Mouse (Mus musculus): ENCODE measurements around the gene Sectm1b. TPM values are rescaled to one million over a fixed set of nuclear protein-coding genes. Genes with fewer than 3 reads are reported as not detected.
"Not testable (repeated sequence)": the region's sequence is repeated elsewhere in the genome, so short reads cannot be mapped to it uniquely, and the experiment has no call there.

Gene Sectm1b
- polyA plus RNA-seq, 1 experiment from 2014 or later: 1.2 TPM

GRCm38 (mm10) chr11:121067895-121068294, 4.5 kb upstream of the Sectm1b start:
- Histone ChIP-seq H3K4me2 (replicated peaks) (no peak overlapping the region), H3K36me3 (no peaks in the 10 kb centered on the region), H3K27ac (replicated peaks) (no peak overlapping the region), H3K4me3 (replicated peaks) (no peak overlapping the region), H3K9me3 (replicated peaks) (no peaks in the 10 kb centered on the region), H3K9ac (no peak overlapping the region), H3K4me1 (0 out of 2 replicates have a peak, but pooled peaks cover 3% of the 10 kb centered on the region), H3K27me3 (no peaks in the 10 kb centered on the region)
- 87% methylated on average over 2 of the region's 2 CpGs for WGBS
- ATAC-seq (ENCODE audit: insufficient number of reproducible peaks, low FRiP score, low TSS enrichment, low read depth): no peak

GRCm38 (mm10) chr11:121064197-121064596, 828 bp upstream of the Sectm1b start:
- H3K4me3 ChIP-seq (replicated peaks): no peak overlapping the region
- H3K4me1 ChIP-seq: peaks cover 13% of the 10 kb centered on the region; the same call in 1 of the 2 replicates
- H3K27me3 ChIP-seq: no peaks in the 10 kb centered on the region
- no peak for ATAC-seq (ENCODE audit: insufficient number of reproducible peaks, low FRiP score, low TSS enrichment, low read depth)
- H3K9ac ChIP-seq: no peak overlapping the region
- H3K36me3 ChIP-seq: no peaks in the 10 kb centered on the region
- no peaks in the 10 kb centered on the region for H3K9me3 ChIP-seq (replicated peaks)
- H3K4me2 ChIP-seq (replicated peaks): no peak overlapping the region
- WGBS: 78% methylated on average over 3 of the region's 3 CpGs
- no peak overlapping the region for H3K27ac ChIP-seq (replicated peaks)

DNA sequence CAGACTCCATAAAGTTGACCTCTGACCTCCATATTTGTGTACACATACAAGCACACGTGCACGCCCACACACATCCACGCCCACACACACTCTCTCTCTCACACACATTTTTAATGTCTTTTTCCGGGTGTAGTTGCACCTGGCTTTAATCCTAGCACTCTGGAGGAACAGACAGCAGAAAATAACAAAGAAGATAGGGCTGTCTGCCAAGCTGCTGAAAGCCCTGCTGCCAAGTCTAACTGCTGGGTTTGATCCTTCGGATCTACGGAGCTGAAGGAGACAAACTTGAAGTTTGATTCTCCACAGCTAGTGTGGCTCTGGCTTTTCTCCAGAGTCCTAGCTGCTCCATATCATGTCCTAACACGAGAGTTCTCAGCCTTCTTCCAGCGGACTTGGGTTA, 1.8 kb downstream of the Sectm1b start:
- no peak for ATAC-seq (ENCODE audit: insufficient number of reproducible peaks, low FRiP score, low TSS enrichment, low read depth)
- Histone ChIP-seq H3K4me1 (peaks cover 10% of the 10 kb centered on the region; the same call in 1 of the 2 replicates), H3K9ac (no peak overlapping the region), H3K4me3 (replicated peaks) (no peak overlapping the region), H3K27ac (replicated peaks) (peak overlapping the region; percentile 13; the same call in 1 of the 2 replicates), H3K27me3 (no peaks in the 10 kb centered on the region), H3K4me2 (replicated peaks) (no peak overlapping the region), H3K36me3 (no peaks in the 10 kb centered on the region), H3K9me3 (replicated peaks) (no peaks in the 10 kb centered on the region)
- WGBS: 39% methylated on average over 8 of the region's 8 CpGs

DNA sequence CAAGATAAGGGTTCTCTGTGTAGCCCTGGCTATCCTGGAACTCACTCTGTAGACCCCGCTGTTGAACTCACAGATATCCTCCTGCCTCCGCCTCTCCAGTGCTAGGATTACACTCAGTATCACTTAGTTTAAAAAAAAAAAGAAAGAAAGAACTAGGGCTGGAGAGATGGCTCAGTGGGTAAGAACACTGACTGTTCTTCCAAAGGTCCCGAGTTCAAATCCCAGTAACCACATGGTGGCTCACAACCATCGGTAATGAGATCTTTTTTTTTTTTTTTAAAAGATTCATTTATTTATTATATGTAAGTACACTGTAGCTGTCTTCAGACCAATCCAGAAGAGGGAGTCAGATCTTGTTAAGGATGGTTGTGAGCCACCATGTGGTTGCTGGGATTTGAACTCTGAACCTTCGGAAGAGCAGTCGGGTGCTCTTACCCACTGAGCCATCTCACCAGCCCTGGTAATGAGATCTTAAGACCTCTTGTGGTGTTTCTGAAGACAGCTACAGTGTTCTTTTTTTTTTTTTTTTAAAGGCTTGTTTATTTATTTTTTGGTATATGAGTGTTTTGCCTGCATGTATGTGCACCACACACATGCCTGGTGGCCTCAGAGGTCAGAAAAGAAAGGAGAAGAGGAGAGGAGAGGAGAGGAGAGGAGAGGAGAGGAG, 2.8 kb downstream of the Sectm1b start:
- not testable (repeated sequence) for H3K4me3 ChIP-seq (replicated peaks); H3K27ac ChIP-seq (replicated peaks); H3K36me3 ChIP-seq; H3K4me2 ChIP-seq (replicated peaks); H3K9ac ChIP-seq; H3K9me3 ChIP-seq (replicated peaks); H3K27me3 ChIP-seq; ATAC-seq (ENCODE audit: insufficient number of reproducible peaks, low FRiP score, low TSS enrichment, low read depth)
- H3K4me1 ChIP-seq: peaks cover 14% of the 10 kb centered on the region; the same call in 1 of the 2 replicates
- WGBS: 92% methylated on average over 6 of the region's 6 CpGs

- 86% methylated on average over 4 of the region's 4 CpGs for WGBS
- Histone ChIP-seq H3K4me2 (replicated peaks) (no peak overlapping the region), H3K4me1 (peaks cover 14% of the 10 kb centered on the region; the same call in 1 of the 2 replicates), H3K27me3 (no peaks in the 10 kb centered on the region), H3K9ac (no peak overlapping the region), H3K27ac (replicated peaks) (no peak overlapping the region), H3K9me3 (replicated peaks) (no peaks in the 10 kb centered on the region), H3K36me3 (no peaks in the 10 kb centered on the region), H3K4me3 (replicated peaks) (no peak overlapping the region)
- no peak for ATAC-seq (ENCODE audit: insufficient number of reproducible peaks, low FRiP score, low TSS enrichment, low read depth)
Observed at GRCm38 (mm10) chr11:121059471-121059870, 3.9 kb downstream of the Sectm1b start.

- H3K27ac ChIP-seq (replicated peaks): no peak overlapping the region
- WGBS: 85% methylated on average over 4 of the region's 4 CpGs
- no peak for ATAC-seq (ENCODE audit: insufficient number of reproducible peaks, low FRiP score, low TSS enrichment, low read depth)
Observed at GRCm38 (mm10) chr11:121058956-121059355, 4.4 kb downstream of the Sectm1b start.

DNA sequence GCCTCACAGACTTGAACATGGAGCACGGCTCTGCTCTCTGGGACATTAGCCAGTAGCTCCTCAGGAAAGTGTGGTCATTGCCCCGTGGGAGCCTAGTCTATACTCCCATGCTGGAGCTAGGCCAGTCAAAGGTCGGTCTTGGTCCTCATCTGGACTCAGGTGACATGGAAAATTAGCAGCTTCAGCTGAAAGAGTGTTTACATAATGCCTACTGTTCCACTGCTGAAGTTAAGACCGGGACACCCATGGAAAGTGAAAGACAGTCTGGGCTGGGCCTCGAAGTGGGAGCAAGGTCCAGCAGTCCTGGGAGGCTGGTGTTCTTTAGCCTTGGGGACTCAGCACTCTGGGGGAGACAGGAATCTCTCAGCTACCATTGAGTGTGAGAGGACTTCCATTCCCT, 5.2 kb downstream of the Sectm1b start:
- no peak overlapping the region for H3K9ac ChIP-seq
- H3K27me3 ChIP-seq: no peaks in the 10 kb centered on the region
- WGBS: 76% methylated on average over 5 of the region's 5 CpGs
- no peaks in the 10 kb centered on the region for H3K36me3 ChIP-seq
- no peak overlapping the region for H3K4me3 ChIP-seq (replicated peaks)
- H3K4me1 ChIP-seq: peaks cover 14% of the 10 kb centered on the region; the same call in 1 of the 2 replicates
- no peak for ATAC-seq (ENCODE audit: insufficient number of reproducible peaks, low FRiP score, low TSS enrichment, low read depth)
- H3K4me2 ChIP-seq (replicated peaks): no peak overlapping the region
- H3K27ac ChIP-seq (replicated peaks): no peak overlapping the region
- no peaks in the 10 kb centered on the region for H3K9me3 ChIP-seq (replicated peaks)

More at GRCm38 (mm10) chr11:121058956-121059355, 4.4 kb downstream of the Sectm1b start:
- no peak overlapping the region for H3K9ac ChIP-seq
- no peaks in the 10 kb centered on the region for H3K27me3 ChIP-seq
- no peaks in the 10 kb centered on the region for H3K36me3 ChIP-seq
- no peak overlapping the region for H3K4me3 ChIP-seq (replicated peaks)
- H3K9me3 ChIP-seq (replicated peaks): no peaks in the 10 kb centered on the region
- peaks cover 14% of the 10 kb centered on the region; the same call in 1 of the 2 replicates for H3K4me1 ChIP-seq
- H3K4me2 ChIP-seq (replicated peaks): no peak overlapping the region

DNA sequence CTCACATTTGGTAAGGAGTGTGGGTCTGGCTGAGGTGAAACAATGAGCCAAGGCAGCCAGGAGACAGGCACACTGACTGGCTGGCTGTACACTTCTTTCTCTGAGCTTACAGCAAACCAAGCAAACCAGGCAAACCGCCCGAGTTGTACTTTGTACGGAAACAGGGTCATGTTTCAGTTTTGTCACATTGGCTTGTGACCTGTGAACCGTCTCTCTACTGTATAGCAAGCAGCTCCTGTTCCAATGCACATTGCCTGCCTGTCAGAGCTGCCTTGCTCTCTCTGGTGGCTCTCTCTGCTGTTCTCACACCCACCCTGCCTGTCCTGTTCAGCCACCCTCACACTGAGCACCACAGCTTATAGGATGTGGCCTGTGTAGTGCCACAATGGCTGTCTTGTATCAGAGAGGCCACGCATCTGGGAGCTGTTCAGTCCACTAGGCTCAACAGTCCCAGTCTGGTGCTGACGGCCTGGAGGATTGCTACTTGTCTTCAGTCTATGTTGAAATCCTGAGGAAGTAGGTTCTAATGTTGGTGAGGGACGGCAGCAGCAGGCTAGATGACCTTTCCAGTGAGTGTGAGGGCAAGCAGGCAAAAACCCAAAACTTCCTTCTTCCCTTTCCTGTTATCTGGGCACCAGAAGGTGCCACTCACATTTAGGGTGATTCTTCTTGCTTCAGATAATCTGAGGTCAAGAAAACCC, 6.7 kb downstream of the Sectm1b start:
- 42% methylated on average over 7 of the region's 7 CpGs for WGBS
- ATAC-seq (ENCODE audit: insufficient number of reproducible peaks, low FRiP score, low TSS enrichment, low read depth): peak; percentile 29; the same call in 1 of the 2 replicates
- Histone ChIP-seq H3K27me3 (no peaks in the 10 kb centered on the region), H3K4me1 (peaks cover 10% of the 10 kb centered on the region; the same call in 1 of the 2 replicates), H3K36me3 (no peaks in the 10 kb centered on the region), H3K4me3 (replicated peaks) (no peak overlapping the region), H3K4me2 (replicated peaks) (no peak overlapping the region), H3K27ac (replicated peaks) (no peak overlapping the region), H3K9me3 (replicated peaks) (no peaks in the 10 kb centered on the region), H3K9ac (no peak overlapping the region)

- ATAC-seq (ENCODE audit: insufficient number of reproducible peaks, low FRiP score, low TSS enrichment, low read depth): 0 out of 2 replicates have a peak, but pooled peaks have one; percentile 34
- WGBS: 11% methylated on average over 8 of the region's 8 CpGs
Observed at GRCm38 (mm10) chr11:121053536-121053935, 9.8 kb downstream of the Sectm1b start.

DNA sequence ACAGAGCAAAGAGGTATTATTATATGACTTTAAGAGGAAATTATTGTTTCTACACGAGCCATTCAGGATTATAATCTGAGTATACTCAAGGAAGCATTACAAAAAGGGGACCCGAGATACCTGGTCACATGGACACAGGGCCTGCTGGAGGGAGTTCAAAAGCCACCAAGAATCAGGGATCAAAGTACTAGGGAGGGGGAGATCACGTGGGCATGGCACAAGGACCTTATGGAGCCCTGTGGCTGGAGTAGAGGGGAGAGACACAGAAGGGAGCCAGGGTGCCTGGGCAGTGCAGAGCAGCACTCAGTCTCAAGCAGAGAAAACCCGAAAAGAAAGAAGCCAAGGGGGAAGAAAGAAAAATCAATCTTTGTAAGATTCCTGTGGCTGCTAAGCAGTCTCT, 11.0 kb downstream of the Sectm1b start:
- no peaks in the 10 kb centered on the region for H3K27me3 ChIP-seq
- H3K4me1 ChIP-seq: 0 out of 2 replicates have a peak, but pooled peaks cover 5% of the 10 kb centered on the region
- no peaks in the 10 kb centered on the region for H3K36me3 ChIP-seq
- H3K4me3 ChIP-seq (replicated peaks): no peak overlapping the region
- no peak overlapping the region for H3K9ac ChIP-seq
- ATAC-seq (ENCODE audit: insufficient number of reproducible peaks, low FRiP score, low TSS enrichment, low read depth): no peak
- H3K9me3 ChIP-seq (replicated peaks): no peaks in the 10 kb centered on the region
- 65% methylated on average over 4 of the region's 4 CpGs for WGBS
- no peak overlapping the region for H3K4me2 ChIP-seq (replicated peaks)
- no peak overlapping the region for H3K27ac ChIP-seq (replicated peaks)

More at GRCm38 (mm10) chr11:121053536-121053935, 9.8 kb downstream of the Sectm1b start:
- H3K9me3 ChIP-seq (replicated peaks): no peaks in the 10 kb centered on the region
- H3K27me3 ChIP-seq: no peaks in the 10 kb centered on the region
- no peak overlapping the region for H3K9ac ChIP-seq
- H3K4me1 ChIP-seq: 0 out of 2 replicates have a peak, but pooled peaks cover 5% of the 10 kb centered on the region
- no peak overlapping the region for H3K4me2 ChIP-seq (replicated peaks)
- H3K36me3 ChIP-seq: no peaks in the 10 kb centered on the region
- no peak overlapping the region for H3K27ac ChIP-seq (replicated peaks)
- no peak overlapping the region for H3K4me3 ChIP-seq (replicated peaks)

DNA sequence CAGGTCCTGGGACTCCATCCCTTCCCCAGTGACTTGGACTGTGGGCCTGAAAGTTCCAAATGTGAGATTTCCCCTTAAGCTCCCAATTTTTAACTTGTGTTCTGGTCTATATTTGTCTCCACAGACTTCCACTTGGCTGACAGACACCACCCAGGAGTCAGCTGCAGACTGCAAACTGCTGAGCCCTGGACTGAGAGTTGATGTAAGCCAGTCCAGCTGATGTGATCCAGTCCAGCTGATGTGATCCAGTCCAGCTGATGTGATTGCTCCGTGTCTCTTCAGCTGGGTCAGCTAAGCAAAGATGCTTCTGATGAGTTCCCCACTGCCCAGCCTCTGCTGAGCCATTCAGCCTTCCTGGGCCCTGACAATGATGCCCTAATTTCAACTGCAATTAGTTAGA, 11.6 kb downstream of the Sectm1b start:
- no peak for ATAC-seq (ENCODE audit: insufficient number of reproducible peaks, low FRiP score, low TSS enrichment, low read depth)
- Histone ChIP-seq H3K4me1 (0 out of 2 replicates have a peak, but pooled peaks cover 5% of the 10 kb centered on the region), H3K36me3 (no peaks in the 10 kb centered on the region), H3K4me3 (replicated peaks) (no peak overlapping the region), H3K27ac (replicated peaks) (no peak overlapping the region), H3K4me2 (replicated peaks) (no peak overlapping the region), H3K9me3 (replicated peaks) (no peaks in the 10 kb centered on the region), H3K27me3 (no peaks in the 10 kb centered on the region), H3K9ac (no peak overlapping the region)
- 33% methylated on average over 1 of the region's 1 CpGs for WGBS

All from embryonic facial prominence, embryonic 15.5 days (tissue).